Mouse (Mus musculus) megakaryocyte, embryonic 14.5 days (primary cell): ENCODE measurements around the gene Rab3b.

ENCODE experiments used
- FLI1 ChIP-seq: IDR thresholded peaks from 2 replicates; pipeline ENCODE4 v1.6.1; 2012; ENCODE audit warnings: low read length, inconsistent platforms, mixed read lengths
- GATA1 ChIP-seq: IDR thresholded peaks from 3 replicates; pipeline ENCODE4 v1.6.1; 2012; ENCODE audit warnings: mixed read lengths, low read length, inconsistent platforms, borderline replicate concordance

DNA sequence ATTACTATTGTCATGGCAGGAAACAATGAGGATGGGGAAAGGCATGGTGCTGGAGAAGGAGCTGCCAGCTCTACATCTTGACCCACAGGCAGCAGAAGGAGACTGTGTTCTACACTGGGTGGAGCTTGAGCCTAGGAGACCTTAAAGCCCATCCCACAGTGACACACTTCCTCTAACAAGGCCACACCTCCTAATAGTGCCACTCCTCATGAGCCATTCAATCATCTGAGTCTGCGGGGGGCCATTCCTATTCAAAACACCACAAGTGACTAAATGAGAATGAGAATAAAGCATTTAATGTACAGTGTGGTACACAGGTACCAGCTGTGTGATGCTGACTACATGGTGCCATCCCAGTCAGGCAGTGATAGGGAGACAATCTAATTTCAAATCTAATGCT is 71.3 kb downstream of the Rab3b start:
- TF ChIP-seq GATA1, result no peak
- TF ChIP-seq FLI1, result no peak
